Mouse (Mus musculus) E14TG2a.4 (cell line): Measurements from ENCODE around the gene Lgr5.

Experiments
- H3K27me3 ChIP-seq: 2 replicates; pipeline ENCODE4 v1.6.1; 2014; ENCODE audit warnings: low read length, control low read depth; ENCODE audit not compliant: insufficient read depth
- H3K36me3 ChIP-seq: 2 replicates; pipeline ENCODE4 v1.6.1; 2014; ENCODE audit warnings: low read length, control low read depth; ENCODE audit not compliant: insufficient read depth
- H3K4me1 ChIP-seq: replicated peaks from 2 replicates; pipeline ENCODE4 v1.6.1; 2014; ENCODE audit warnings: low read depth, low read length, control low read depth
- H3K4me3 ChIP-seq: replicated peaks from 2 replicates; pipeline ENCODE4 v1.5.1; 2014; ENCODE audit warnings: mild to moderate bottlenecking, low read length
- H3K9me3 ChIP-seq: 2 replicates; pipeline ENCODE4 v1.6.1; 2014; ENCODE audit warnings: low read length, control low read depth
- CTCF ChIP-seq: conservative IDR thresholded peaks from 2 replicates; pipeline ENCODE4 v1.5.1; 2014; ENCODE audit warnings: low read length
- NANOG ChIP-seq: IDR thresholded peaks from 2 replicates; pipeline ENCODE4 v1.6.1; 2014; ENCODE audit warnings: borderline replicate concordance, low read length, mixed read lengths
- POU5F1 ChIP-seq: IDR thresholded peaks from 2 replicates; pipeline ENCODE4 v1.6.1; 2014; ENCODE audit warnings: low read length, borderline replicate concordance

Gene Lgr5

GRCm38 (mm10) chr10:115579076-115579475 is 8.5 kb downstream of the Lgr5 start:
- Histone ChIP-seq H3K27me3 (peaks cover 9% of the 10 kb centered on the region), H3K36me3 (no peaks in the 10 kb centered on the region), H3K9me3 (no peaks in the 10 kb centered on the region), H3K4me3 (no peak overlapping the region), H3K4me1 (no peaks in the 10 kb centered on the region)
- no peak for TF ChIP-seq POU5F1
- no peak for TF ChIP-seq CTCF
- TF ChIP-seq NANOG: no peak

DNA sequence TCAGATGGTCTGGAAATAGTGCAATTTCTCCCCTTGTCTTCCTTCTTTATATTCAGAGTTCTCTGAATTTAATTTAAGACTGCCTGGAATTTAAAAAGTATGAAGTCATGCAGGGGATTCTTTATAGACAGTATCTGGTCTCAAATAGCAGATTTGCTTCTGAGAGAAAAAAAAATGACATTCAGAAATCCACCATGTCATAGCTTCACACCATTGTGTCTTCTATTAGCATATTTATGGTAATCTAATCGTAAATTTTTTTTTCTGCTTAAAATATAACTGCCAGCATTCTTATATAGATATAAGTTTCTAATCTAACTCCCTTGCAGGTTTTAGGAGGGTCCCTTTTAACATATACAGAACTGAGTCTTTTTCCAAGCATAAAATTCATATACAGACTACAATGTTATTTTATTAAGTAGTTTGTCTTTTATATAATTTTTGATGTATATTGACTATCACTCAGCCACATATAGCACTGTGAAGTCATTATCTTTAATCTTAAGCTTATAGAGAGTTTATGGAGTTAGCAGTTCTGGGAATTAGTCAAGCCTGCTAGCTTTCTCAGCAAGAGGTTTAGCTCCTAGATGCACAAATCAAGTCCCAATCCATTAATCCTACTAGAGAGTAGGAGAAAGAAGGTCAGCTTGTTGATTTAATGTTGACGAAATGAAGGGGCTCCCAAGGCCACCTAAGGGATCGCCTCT is 15.7 kb downstream of the Lgr5 start:
- no peaks in the 10 kb centered on the region for H3K36me3 ChIP-seq
- H3K4me3 ChIP-seq: no peak overlapping the region
- peaks cover 12% of the 10 kb centered on the region; the same call in 1 of the 2 replicates for H3K27me3 ChIP-seq
- peaks cover 16% of the 10 kb centered on the region for H3K9me3 ChIP-seq
- TF ChIP-seq NANOG: no peak
- TF ChIP-seq CTCF: no peak
- TF ChIP-seq POU5F1: no peak
- H3K4me1 ChIP-seq: no peaks in the 10 kb centered on the region

DNA sequence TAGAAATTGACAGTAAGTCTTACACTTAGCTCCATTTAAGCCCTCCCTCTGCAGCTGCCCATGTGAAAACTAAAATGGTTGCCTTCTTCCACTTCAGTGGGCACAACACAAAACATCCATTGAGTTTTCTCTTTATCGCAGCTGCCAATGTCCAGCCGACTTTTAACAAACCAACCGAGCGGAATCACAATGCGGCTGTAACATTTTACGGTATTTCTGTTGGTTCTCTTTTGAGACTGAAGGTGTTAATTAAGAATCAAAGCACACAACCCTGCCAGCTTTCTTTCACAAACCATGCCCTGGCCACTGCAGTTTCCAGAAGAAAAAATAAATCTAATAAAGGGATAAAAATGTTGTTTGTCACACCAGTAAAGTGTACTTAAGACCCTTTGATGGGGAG is 16.3 kb downstream of the Lgr5 start:
- Histone ChIP-seq H3K36me3 (no peaks in the 10 kb centered on the region), H3K9me3 (peaks cover 16% of the 10 kb centered on the region)
- TF ChIP-seq POU5F1: no peak
- no peak for TF ChIP-seq NANOG
- no peak for TF ChIP-seq CTCF

DNA sequence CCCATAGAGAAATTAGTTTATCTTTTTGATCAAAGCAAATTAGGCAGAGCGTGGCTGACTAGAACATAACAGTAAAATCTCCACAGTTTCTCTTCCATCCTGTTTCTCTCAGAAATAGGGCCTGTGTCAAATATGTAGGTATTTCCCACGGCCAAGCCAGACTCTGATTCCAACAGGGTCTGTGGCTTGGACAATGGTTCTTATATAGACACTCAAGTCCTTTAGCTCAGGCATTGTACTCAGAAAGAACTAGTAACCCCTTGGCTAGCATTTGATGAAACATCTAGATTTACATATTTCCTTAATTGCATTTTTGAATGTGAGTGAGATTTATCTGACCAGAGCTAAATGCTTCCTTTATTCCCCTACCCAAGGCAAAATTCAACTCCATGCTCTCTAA is 17.0 kb downstream of the Lgr5 start:
- no peaks in the 10 kb centered on the region for H3K36me3 ChIP-seq
- peaks cover 12% of the 10 kb centered on the region; the same call in 1 of the 2 replicates for H3K27me3 ChIP-seq
- no peaks in the 10 kb centered on the region for H3K4me1 ChIP-seq
- H3K9me3 ChIP-seq: peaks cover 16% of the 10 kb centered on the region
- TF ChIP-seq CTCF (no peak), NANOG (no peak), POU5F1 (no peak)
- no peak overlapping the region for H3K4me3 ChIP-seq

More for the DNA sequence above, 16.3 kb downstream of the Lgr5 start:
- H3K27me3 ChIP-seq: peaks cover 12% of the 10 kb centered on the region; the same call in 1 of the 2 replicates
- no peak overlapping the region for H3K4me3 ChIP-seq
- H3K4me1 ChIP-seq: no peaks in the 10 kb centered on the region

DNA sequence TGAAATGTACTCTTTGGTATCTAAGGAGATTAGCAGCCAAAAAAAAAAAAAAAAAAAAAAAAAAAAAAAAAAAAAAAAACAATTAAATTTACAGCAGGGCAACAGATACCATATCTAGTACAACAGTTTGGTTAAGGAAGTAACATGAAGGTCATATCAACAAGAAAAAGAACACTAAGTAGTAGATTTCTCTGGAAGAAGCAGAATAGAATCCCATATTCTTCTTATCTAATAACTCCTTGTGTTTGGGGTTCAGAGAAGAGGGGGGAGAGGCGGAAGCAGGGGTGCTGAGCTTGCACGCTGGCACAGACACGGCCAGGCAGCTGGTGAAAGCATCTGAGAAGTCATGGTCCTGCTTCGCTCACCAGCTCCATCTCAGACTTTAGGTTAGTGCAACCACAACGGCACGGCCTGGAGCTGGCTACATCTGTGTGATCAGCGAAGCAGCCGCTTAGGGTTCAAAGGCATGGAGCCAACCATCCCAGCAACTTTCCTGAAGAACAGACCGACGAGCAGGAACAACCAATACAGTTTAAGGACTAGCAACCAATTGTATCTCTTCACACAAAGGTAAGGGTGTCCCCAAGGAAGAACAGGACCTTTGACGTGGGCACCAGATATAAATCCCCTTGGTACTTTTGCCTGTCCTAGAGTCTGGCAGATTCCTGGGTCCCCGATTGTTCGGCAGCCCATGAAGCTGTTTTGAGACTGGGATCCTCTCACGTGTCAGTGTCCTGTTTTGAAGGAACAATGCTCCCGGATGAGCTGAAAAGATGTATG is 17.7 kb downstream of the Lgr5 start, which contains the start of gene A930009A15Rik:
Gene A930009A15Rik (plus strand): TSS at position 275 of the 780 bp plus-strand sequence.
- H3K27me3 ChIP-seq: peaks cover 11% of the 10 kb centered on the region; the same call in 1 of the 2 replicates
- no peaks in the 10 kb centered on the region for H3K36me3 ChIP-seq
- no peaks in the 10 kb centered on the region for H3K4me1 ChIP-seq
- H3K9me3 ChIP-seq: peaks cover 16% of the 10 kb centered on the region
- H3K4me3 ChIP-seq: no peak within 1 kb of the TSS
- TF ChIP-seq POU5F1 (no peak), NANOG (no peak), CTCF (no peak)

GRCm38 (mm10) chr10:115563961-115564360 is 23.6 kb downstream of the Lgr5 start:
- Histone ChIP-seq H3K27me3 (0 out of 2 replicates have a peak, but pooled peaks cover 3% of the 10 kb centered on the region), H3K9me3 (peaks cover 12% of the 10 kb centered on the region), H3K4me1 (peaks cover 6% of the 10 kb centered on the region; the same call in 1 of the 2 replicates), H3K4me3 (no peak overlapping the region), H3K36me3 (no peaks in the 10 kb centered on the region)
- no peak for TF ChIP-seq NANOG
- no peak for TF ChIP-seq CTCF
- TF ChIP-seq POU5F1: no peak

DNA sequence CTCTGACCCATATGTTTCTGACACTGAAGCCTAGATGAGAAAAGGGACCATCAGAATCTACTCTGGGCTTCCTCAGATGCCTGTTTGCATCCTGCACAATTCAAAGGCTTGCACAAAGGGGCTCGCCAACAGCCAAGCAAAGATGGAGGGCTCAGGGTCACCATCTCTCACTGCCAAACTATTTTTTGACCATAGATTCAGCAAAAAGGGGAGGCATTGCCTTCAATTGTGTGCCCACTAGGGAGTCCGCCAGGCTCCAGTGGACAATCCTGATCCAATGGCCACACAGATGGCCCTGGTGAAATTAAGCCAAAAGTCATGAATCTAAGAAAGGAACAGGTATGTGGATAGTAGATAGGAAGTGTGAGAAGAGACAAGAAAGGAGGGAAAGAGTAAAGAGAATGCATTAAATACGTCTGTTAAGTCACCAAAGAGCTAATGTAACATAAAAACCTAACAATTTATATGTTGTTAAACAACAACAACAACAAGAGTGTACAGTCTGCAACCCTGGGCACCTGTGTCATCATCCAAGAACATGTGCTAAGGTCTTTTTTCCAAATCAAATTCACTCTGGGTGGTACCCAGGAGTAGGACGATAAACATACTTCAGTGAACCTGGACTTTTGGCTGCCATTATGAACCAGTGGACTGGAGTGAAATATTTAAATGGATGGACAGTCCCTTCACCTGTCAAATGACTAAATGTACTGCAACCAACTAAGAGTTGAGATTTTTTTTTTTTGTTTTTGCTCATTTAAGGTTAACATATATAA is 24.5 kb downstream of the Lgr5 start:
- TF ChIP-seq POU5F1 (no peak), CTCF (no peak), NANOG (no peak)
- peaks cover 6% of the 10 kb centered on the region for H3K9me3 ChIP-seq
- H3K4me1 ChIP-seq: peaks cover 6% of the 10 kb centered on the region; the same call in 1 of the 2 replicates
- 0 out of 2 replicates have a peak, but pooled peaks cover 3% of the 10 kb centered on the region for H3K27me3 ChIP-seq
- no peak overlapping the region for H3K4me3 ChIP-seq
- H3K36me3 ChIP-seq: no peaks in the 10 kb centered on the region
